Mouse (Mus musculus): ENCODE measurements around the gene Med29.

DNA sequence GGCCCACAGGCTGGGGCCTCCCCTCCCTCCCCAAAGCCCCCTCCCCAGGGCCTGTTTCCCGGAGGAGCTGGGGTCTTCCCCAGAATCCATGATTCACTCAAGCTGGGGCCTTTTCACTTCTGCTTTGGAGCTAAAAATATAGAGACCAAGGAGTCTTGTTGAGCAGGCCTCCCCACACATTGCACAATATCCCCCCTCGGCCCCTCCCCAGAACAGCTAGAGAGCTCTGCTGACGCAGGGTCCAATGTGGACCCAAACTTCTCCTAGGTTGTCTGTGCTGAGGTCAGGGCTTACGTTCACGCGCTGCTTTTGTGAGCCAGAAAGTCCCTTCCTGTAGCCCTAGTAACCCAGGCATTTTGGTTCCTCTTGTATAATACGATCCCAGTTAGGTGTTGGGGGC, 6.5 kb downstream of the Med29 start:
- no peak for TF ChIP-seq CTCF (IDR thresholded peaks at IDR 0.05; ENCODE audit: control insufficient read depth, insufficient read depth, insufficient read length)
- no peak for TF ChIP-seq USF1 (IDR thresholded peaks at IDR 0.05; ENCODE audit: low read depth)
- TF ChIP-seq MAX (IDR thresholded peaks at IDR 0.05) = no peak

Data from C2C12 (cell line).